Mouse (Mus musculus): Measurements from ENCODE around the gene Zc3h10.

Gene Zc3h10

GRCm38 (mm10) chr10:128547361-128548032, at the start of gene Zc3h10:
Zc3h10 (minus strand) TSS chr10:128547774.
- peak; percentile 92 to 95 for DNase-seq (ENCODE audit: low spot score in 2 of 2)

- DNase-seq (ENCODE audit: low spot score in 2 of 2): no peak
These were observed 45.2 kb upstream of the Zc3h10 start for GRCm38 (mm10) chr10:128592797-128593196.

GRCm38 (mm10) chr10:128591436-128591835, 43.9 kb upstream of the Zc3h10 start:
- DNase-seq (ENCODE audit: low spot score in 2 of 2): no peak

- DNase-seq (ENCODE audit: low spot score in 2 of 2): peak; percentile 38 to 83
These were observed 42.7 kb upstream of the Zc3h10 start for GRCm38 (mm10) chr10:128590193-128590690.

GRCm38 (mm10) chr10:128589464-128590192, 42.1 kb upstream of the Zc3h10 start, which contains the start of gene Erbb3:
Erbb3 (minus strand) TSS chr10:128589652.
- DNase-seq (ENCODE audit: low spot score in 2 of 2): no peak

GRCm38 (mm10) chr10:128588775-128589463, 41.3 kb upstream of the Zc3h10 start:
- no peak for DNase-seq (ENCODE audit: low spot score in 2 of 2)

GRCm38 (mm10) chr10:128588136-128588535, 40.6 kb upstream of the Zc3h10 start:
- no peak for DNase-seq (ENCODE audit: low spot score in 2 of 2)

- DNase-seq (ENCODE audit: low spot score in 2 of 2): no peak
These were observed 40.1 kb upstream of the Zc3h10 start for GRCm38 (mm10) chr10:128587697-128588096.

GRCm38 (mm10) chr10:128587120-128587519, 39.5 kb upstream of the Zc3h10 start:
- DNase-seq (ENCODE audit: low spot score in 2 of 2): no peak

- no peak for DNase-seq (ENCODE audit: low spot score in 2 of 2)
These were observed 39.0 kb upstream of the Zc3h10 start for GRCm38 (mm10) chr10:128586546-128586945.

GRCm38 (mm10) chr10:128584386-128584785, 36.8 kb upstream of the Zc3h10 start:
- DNase-seq (ENCODE audit: low spot score in 2 of 2): no peak

GRCm38 (mm10) chr10:128583644-128584043, 36.1 kb upstream of the Zc3h10 start:
- no peak for DNase-seq (ENCODE audit: low spot score in 2 of 2)

GRCm38 (mm10) chr10:128579731-128580130, 32.2 kb upstream of the Zc3h10 start:
- no peak for DNase-seq (ENCODE audit: low spot score in 2 of 2)

- DNase-seq (ENCODE audit: low spot score in 2 of 2): no peak
These were observed 31.7 kb upstream of the Zc3h10 start for GRCm38 (mm10) chr10:128579298-128579697.

- DNase-seq (ENCODE audit: low spot score in 2 of 2): no peak
These were observed 30.8 kb upstream of the Zc3h10 start for GRCm38 (mm10) chr10:128578330-128578729.

GRCm38 (mm10) chr10:128575063-128575462, 27.5 kb upstream of the Zc3h10 start:
- DNase-seq (ENCODE audit: low spot score in 2 of 2): no peak

GRCm38 (mm10) chr10:128565788-128566531, 18.4 kb upstream of the Zc3h10 start, which contains the start of gene Pa2g4:
Pa2g4 (minus strand) TSS chr10:128565987.
- peak; percentile 95 to 97 for DNase-seq (ENCODE audit: low spot score in 2 of 2)

GRCm38 (mm10) chr10:128565206-128565787, 17.7 kb upstream of the Zc3h10 start:
- DNase-seq (ENCODE audit: low spot score in 2 of 2): peak; percentile 53 to 85

- no peak for DNase-seq (ENCODE audit: low spot score in 2 of 2)
These were observed 16.0 kb upstream of the Zc3h10 start for GRCm38 (mm10) chr10:128563544-128563943.

GRCm38 (mm10) chr10:128556963-128557362, 9.4 kb upstream of the Zc3h10 start:
- DNase-seq (ENCODE audit: low spot score in 2 of 2): no peak

GRCm38 (mm10) chr10:128556286-128556685, 8.7 kb upstream of the Zc3h10 start:
- no peak for DNase-seq (ENCODE audit: low spot score in 2 of 2)

Data from spleen, postnatal 4 days (tissue).